Mouse (Mus musculus): Measurements from ENCODE around the gene Ksr2. TPM values are rescaled to one million over a fixed set of nuclear protein-coding genes. Genes with fewer than 3 reads are reported as not detected.

Gene Ksr2
- polyA plus RNA-seq, 1 experiment from 2014 or later = 2.7 TPM

GRCm38 (mm10) chr5:117556570-117556969 lies 142.8 kb downstream of the Ksr2 start:
- H3K27ac ChIP-seq = no peak overlapping the region
- H3K4me1 ChIP-seq = no peaks in the 10 kb centered on the region
- no peaks in the 10 kb centered on the region for H3K27me3 ChIP-seq
- H3K4me2 ChIP-seq = no peak overlapping the region
- H3K9ac ChIP-seq = no peak overlapping the region
- H3K4me3 ChIP-seq (replicated peaks) = no peak overlapping the region
- WGBS = 76% methylated on average over 9 of the region's 9 CpGs
- H3K36me3 ChIP-seq (replicated peaks) = no peaks in the 10 kb centered on the region
- no peak for ATAC-seq (ENCODE audit: low FRiP score)
- H3K9me3 ChIP-seq = no peaks in the 10 kb centered on the region

GRCm38 (mm10) chr5:117561080-117561479 lies 147.3 kb downstream of the Ksr2 start:
- no peak for ATAC-seq (ENCODE audit: low FRiP score)
- no peak overlapping the region for H3K4me3 ChIP-seq (replicated peaks)
- no peaks in the 10 kb centered on the region for H3K36me3 ChIP-seq (replicated peaks)
- H3K4me2 ChIP-seq = no peak overlapping the region
- no peak overlapping the region for H3K27ac ChIP-seq
- no peaks in the 10 kb centered on the region for H3K4me1 ChIP-seq
- no peak overlapping the region for H3K9ac ChIP-seq
- H3K27me3 ChIP-seq = no peaks in the 10 kb centered on the region
- H3K9me3 ChIP-seq = no peaks in the 10 kb centered on the region
- WGBS = 90% methylated on average over 2 of the region's 2 CpGs

- Histone ChIP-seq H3K9ac (no peak overlapping the region), H3K9me3 (no peaks in the 10 kb centered on the region), H3K4me3 (replicated peaks) (no peak overlapping the region), H3K27ac (no peak overlapping the region), H3K4me1 (no peaks in the 10 kb centered on the region), H3K27me3 (no peaks in the 10 kb centered on the region), H3K4me2 (no peak overlapping the region), H3K36me3 (replicated peaks) (no peaks in the 10 kb centered on the region)
- no peak for ATAC-seq (ENCODE audit: low FRiP score)
- 73% methylated on average over 12 of the region's 12 CpGs for WGBS
Measured at GRCm38 (mm10) chr5:117566051-117566665, 152.4 kb downstream of the Ksr2 start.

- Histone ChIP-seq H3K4me1 (no peaks in the 10 kb centered on the region), H3K27me3 (no peaks in the 10 kb centered on the region), H3K36me3 (replicated peaks) (no peaks in the 10 kb centered on the region), H3K4me2 (no peak overlapping the region), H3K9me3 (no peaks in the 10 kb centered on the region), H3K4me3 (replicated peaks) (no peak overlapping the region), H3K27ac (no peak overlapping the region), H3K9ac (no peak overlapping the region)
- WGBS = 76% methylated on average over 6 of the region's 6 CpGs
- ATAC-seq (ENCODE audit: low FRiP score) = no peak
Measured at GRCm38 (mm10) chr5:117569190-117569795, 155.5 kb downstream of the Ksr2 start.

GRCm38 (mm10) chr5:117572428-117572827 lies 158.6 kb downstream of the Ksr2 start:
- Histone ChIP-seq H3K4me3 (replicated peaks) (no peak overlapping the region), H3K4me1 (no peaks in the 10 kb centered on the region), H3K9ac (no peak overlapping the region), H3K27ac (no peak overlapping the region), H3K27me3 (no peaks in the 10 kb centered on the region), H3K4me2 (no peak overlapping the region), H3K9me3 (no peaks in the 10 kb centered on the region), H3K36me3 (replicated peaks) (no peaks in the 10 kb centered on the region)
- WGBS = 84% methylated on average over 14 of the region's 14 CpGs
- no peak for ATAC-seq (ENCODE audit: low FRiP score)

- Histone ChIP-seq H3K36me3 (replicated peaks) (no peaks in the 10 kb centered on the region), H3K27ac (no peak overlapping the region), H3K4me2 (no peak overlapping the region), H3K9me3 (no peaks in the 10 kb centered on the region), H3K27me3 (no peaks in the 10 kb centered on the region), H3K4me3 (replicated peaks) (no peak overlapping the region), H3K4me1 (no peaks in the 10 kb centered on the region), H3K9ac (no peak overlapping the region)
- 87% methylated on average over 7 of the region's 7 CpGs for WGBS
- ATAC-seq (ENCODE audit: low FRiP score) = no peak
Measured at GRCm38 (mm10) chr5:117574894-117575293, 161.1 kb downstream of the Ksr2 start.

GRCm38 (mm10) chr5:117577598-117577997 lies 163.8 kb downstream of the Ksr2 start:
- no peaks in the 10 kb centered on the region for H3K36me3 ChIP-seq (replicated peaks)
- H3K9ac ChIP-seq = no peak overlapping the region
- no peaks in the 10 kb centered on the region for H3K27me3 ChIP-seq
- no peaks in the 10 kb centered on the region for H3K4me1 ChIP-seq
- 89% methylated on average over 5 of the region's 5 CpGs for WGBS
- no peak overlapping the region for H3K4me2 ChIP-seq
- no peaks in the 10 kb centered on the region for H3K9me3 ChIP-seq
- no peak overlapping the region for H3K4me3 ChIP-seq (replicated peaks)
- H3K27ac ChIP-seq = no peak overlapping the region
- no peak for ATAC-seq (ENCODE audit: low FRiP score)

- H3K36me3 ChIP-seq (replicated peaks) = no peaks in the 10 kb centered on the region
- H3K9me3 ChIP-seq = no peaks in the 10 kb centered on the region
- no peaks in the 10 kb centered on the region for H3K4me1 ChIP-seq
- no peak overlapping the region for H3K27ac ChIP-seq
- 85% methylated on average over 3 of the region's 3 CpGs for WGBS
- ATAC-seq (ENCODE audit: low FRiP score) = no peak
- no peak overlapping the region for H3K4me3 ChIP-seq (replicated peaks)
- no peak overlapping the region for H3K4me2 ChIP-seq
- no peak overlapping the region for H3K9ac ChIP-seq
- no peaks in the 10 kb centered on the region for H3K27me3 ChIP-seq
Measured at GRCm38 (mm10) chr5:117581711-117582110, 167.9 kb downstream of the Ksr2 start.

GRCm38 (mm10) chr5:117584428-117584827 lies 170.6 kb downstream of the Ksr2 start:
- no peaks in the 10 kb centered on the region for H3K9me3 ChIP-seq
- no peak overlapping the region for H3K27ac ChIP-seq
- no peaks in the 10 kb centered on the region for H3K36me3 ChIP-seq (replicated peaks)
- ATAC-seq (ENCODE audit: low FRiP score) = no peak
- no peak overlapping the region for H3K9ac ChIP-seq
- 53% methylated on average over 1 of the region's 1 CpGs for WGBS
- H3K27me3 ChIP-seq = no peaks in the 10 kb centered on the region
- H3K4me3 ChIP-seq (replicated peaks) = no peak overlapping the region
- H3K4me2 ChIP-seq = no peak overlapping the region
- no peaks in the 10 kb centered on the region for H3K4me1 ChIP-seq

- WGBS = 76% methylated on average over 6 of the region's 6 CpGs
- H3K4me1 ChIP-seq = peaks cover 3% of the 10 kb centered on the region; the same call in 1 of the 2 replicates
- no peak overlapping the region for H3K27ac ChIP-seq
- no peak overlapping the region for H3K4me2 ChIP-seq
- no peaks in the 10 kb centered on the region for H3K36me3 ChIP-seq (replicated peaks)
- no peak for ATAC-seq (ENCODE audit: low FRiP score)
- no peaks in the 10 kb centered on the region for H3K27me3 ChIP-seq
- no peak overlapping the region for H3K9ac ChIP-seq
- no peak overlapping the region for H3K4me3 ChIP-seq (replicated peaks)
- H3K9me3 ChIP-seq = no peaks in the 10 kb centered on the region
Measured at GRCm38 (mm10) chr5:117589266-117589665, 175.5 kb downstream of the Ksr2 start.

GRCm38 (mm10) chr5:117593273-117593672 lies 179.5 kb downstream of the Ksr2 start:
- H3K36me3 ChIP-seq (replicated peaks) = no peaks in the 10 kb centered on the region
- no peak overlapping the region for H3K4me2 ChIP-seq
- WGBS = 63% methylated on average over 19 of the region's 19 CpGs
- no peak for ATAC-seq (ENCODE audit: low FRiP score)
- no peak overlapping the region for H3K9ac ChIP-seq
- peaks cover 3% of the 10 kb centered on the region; the same call in 1 of the 2 replicates for H3K4me1 ChIP-seq
- no peak overlapping the region for H3K27ac ChIP-seq
- H3K9me3 ChIP-seq = no peaks in the 10 kb centered on the region
- no peak overlapping the region for H3K4me3 ChIP-seq (replicated peaks)
- no peaks in the 10 kb centered on the region for H3K27me3 ChIP-seq

- Histone ChIP-seq H3K27me3 (no peaks in the 10 kb centered on the region), H3K9ac (no peak overlapping the region), H3K27ac (no peak overlapping the region), H3K4me3 (replicated peaks) (no peak overlapping the region), H3K4me2 (no peak overlapping the region), H3K9me3 (no peaks in the 10 kb centered on the region), H3K36me3 (replicated peaks) (no peaks in the 10 kb centered on the region), H3K4me1 (peaks cover 3% of the 10 kb centered on the region; the same call in 1 of the 2 replicates)
- WGBS = 87% methylated on average over 3 of the region's 3 CpGs
- ATAC-seq (ENCODE audit: low FRiP score) = no peak
Measured at GRCm38 (mm10) chr5:117596803-117597202, 183.0 kb downstream of the Ksr2 start.

- no peak overlapping the region for H3K4me2 ChIP-seq
- ATAC-seq (ENCODE audit: low FRiP score) = no peak
- H3K4me3 ChIP-seq (replicated peaks) = no peak overlapping the region
- peaks cover 3% of the 10 kb centered on the region; the same call in 1 of the 2 replicates for H3K4me1 ChIP-seq
- no peaks in the 10 kb centered on the region for H3K36me3 ChIP-seq (replicated peaks)
- H3K9me3 ChIP-seq = no peaks in the 10 kb centered on the region
- WGBS = 68% methylated on average over 9 of the region's 9 CpGs
- H3K27ac ChIP-seq = no peak overlapping the region
- H3K27me3 ChIP-seq = no peaks in the 10 kb centered on the region
- H3K9ac ChIP-seq = no peak overlapping the region
Measured at GRCm38 (mm10) chr5:117602026-117602425, 188.2 kb downstream of the Ksr2 start.
